Mouse (Mus musculus): ENCODE data around the gene Tbl1x. TPM values are rescaled to one million over a fixed set of nuclear protein-coding genes. Genes with fewer than 3 reads are reported as not detected.

The Tbl1x gene
- polyA plus RNA-seq, 1 experiment from 2014 or later = 53.3 TPM

GRCm38 (mm10) chrX:77617368-77618144, 106.7 kb downstream of the Tbl1x start:
- no peaks in the 10 kb centered on the region for H3K36me3 ChIP-seq (ENCODE audit: control insufficient read depth, insufficient read depth, low read length)
- H3K27ac ChIP-seq (ENCODE audit: low read length) = no peak overlapping the region
- H3K27me3 ChIP-seq (replicated peaks; ENCODE audit: control insufficient read depth, insufficient read depth, low read length) = no peaks in the 10 kb centered on the region
- H3K4me3 ChIP-seq (ENCODE audit: low read length) = no peak overlapping the region
- no peak for ATAC-seq
- H3K4me1 ChIP-seq (ENCODE audit: control insufficient read depth, insufficient read depth, low read length) = no peaks in the 10 kb centered on the region
- H3K4me2 ChIP-seq (ENCODE audit: low read depth, low read length) = no peak overlapping the region
- WGBS = 71% methylated on average over 6 of the region's 6 CpGs
- H3K9me3 ChIP-seq (ENCODE audit: control insufficient read depth, low read length) = no peaks in the 10 kb centered on the region
- no peak overlapping the region for H3K9ac ChIP-seq (ENCODE audit: low read depth, low read length)

GRCm38 (mm10) chrX:77630439-77630838, 119.6 kb downstream of the Tbl1x start:
- H3K36me3 ChIP-seq (ENCODE audit: control insufficient read depth, insufficient read depth, low read length) = no peaks in the 10 kb centered on the region
- no peaks in the 10 kb centered on the region for H3K27me3 ChIP-seq (replicated peaks; ENCODE audit: control insufficient read depth, insufficient read depth, low read length)
- 75% methylated on average over 2 of the region's 2 CpGs for WGBS
- H3K9ac ChIP-seq (ENCODE audit: low read depth, low read length) = no peak overlapping the region
- H3K27ac ChIP-seq (ENCODE audit: low read length) = no peak overlapping the region
- no peaks in the 10 kb centered on the region for H3K4me1 ChIP-seq (ENCODE audit: control insufficient read depth, insufficient read depth, low read length)
- no peak overlapping the region for H3K4me3 ChIP-seq (ENCODE audit: low read length)
- H3K4me2 ChIP-seq (ENCODE audit: low read depth, low read length) = no peak overlapping the region
- no peak for ATAC-seq
- H3K9me3 ChIP-seq (ENCODE audit: control insufficient read depth, low read length) = no peaks in the 10 kb centered on the region

GRCm38 (mm10) chrX:77636499-77636898, 125.7 kb downstream of the Tbl1x start:
- Histone ChIP-seq H3K4me1 (ENCODE audit: control insufficient read depth, insufficient read depth, low read length) (no peaks in the 10 kb centered on the region), H3K4me2 (ENCODE audit: low read depth, low read length) (no peak overlapping the region), H3K27me3 (replicated peaks; ENCODE audit: control insufficient read depth, insufficient read depth, low read length) (no peaks in the 10 kb centered on the region), H3K36me3 (ENCODE audit: control insufficient read depth, insufficient read depth, low read length) (no peaks in the 10 kb centered on the region), H3K27ac (ENCODE audit: low read length) (no peak overlapping the region), H3K9ac (ENCODE audit: low read depth, low read length) (no peak overlapping the region), H3K4me3 (ENCODE audit: low read length) (no peak overlapping the region), H3K9me3 (ENCODE audit: control insufficient read depth, low read length) (no peaks in the 10 kb centered on the region)
- no peak for ATAC-seq
- 56% methylated on average over 3 of the region's 3 CpGs for WGBS

- H3K9ac ChIP-seq (ENCODE audit: low read depth, low read length) = no peak overlapping the region
- no peaks in the 10 kb centered on the region for H3K27me3 ChIP-seq (replicated peaks; ENCODE audit: control insufficient read depth, insufficient read depth, low read length)
- ATAC-seq = peak; percentile 46; the same call in 1 of the 2 replicates
- no peaks in the 10 kb centered on the region for H3K4me1 ChIP-seq (ENCODE audit: control insufficient read depth, insufficient read depth, low read length)
- H3K4me2 ChIP-seq (ENCODE audit: low read depth, low read length) = no peak overlapping the region
- no peaks in the 10 kb centered on the region for H3K9me3 ChIP-seq (ENCODE audit: control insufficient read depth, low read length)
- H3K27ac ChIP-seq (ENCODE audit: low read length) = no peak overlapping the region
- H3K36me3 ChIP-seq (ENCODE audit: control insufficient read depth, insufficient read depth, low read length) = no peaks in the 10 kb centered on the region
- WGBS = 14% methylated on average over 3 of the region's 3 CpGs
- no peak overlapping the region for H3K4me3 ChIP-seq (ENCODE audit: low read length)
Measured at GRCm38 (mm10) chrX:77638076-77638475, 127.3 kb downstream of the Tbl1x start.

- Histone ChIP-seq H3K27me3 (replicated peaks; ENCODE audit: control insufficient read depth, insufficient read depth, low read length) (no peaks in the 10 kb centered on the region), H3K9ac (ENCODE audit: low read depth, low read length) (no peak overlapping the region), H3K36me3 (ENCODE audit: control insufficient read depth, insufficient read depth, low read length) (no peaks in the 10 kb centered on the region), H3K4me1 (ENCODE audit: control insufficient read depth, insufficient read depth, low read length) (no peaks in the 10 kb centered on the region), H3K9me3 (ENCODE audit: control insufficient read depth, low read length) (no peaks in the 10 kb centered on the region), H3K27ac (ENCODE audit: low read length) (no peak overlapping the region), H3K4me3 (ENCODE audit: low read length) (no peak overlapping the region), H3K4me2 (ENCODE audit: low read depth, low read length) (no peak overlapping the region)
- no peak for ATAC-seq
- WGBS = 90% methylated on average over 4 of the region's 4 CpGs
Measured at GRCm38 (mm10) chrX:77640301-77640700, 129.5 kb downstream of the Tbl1x start.

GRCm38 (mm10) chrX:77646164-77646563, 135.4 kb downstream of the Tbl1x start:
- Histone ChIP-seq H3K9ac (ENCODE audit: low read depth, low read length) (no peak overlapping the region), H3K9me3 (ENCODE audit: control insufficient read depth, low read length) (no peaks in the 10 kb centered on the region), H3K4me3 (ENCODE audit: low read length) (no peak overlapping the region), H3K27ac (ENCODE audit: low read length) (no peak overlapping the region), H3K36me3 (ENCODE audit: control insufficient read depth, insufficient read depth, low read length) (no peaks in the 10 kb centered on the region), H3K4me2 (ENCODE audit: low read depth, low read length) (no peak overlapping the region), H3K4me1 (ENCODE audit: control insufficient read depth, insufficient read depth, low read length) (no peaks in the 10 kb centered on the region), H3K27me3 (replicated peaks; ENCODE audit: control insufficient read depth, insufficient read depth, low read length) (no peaks in the 10 kb centered on the region)
- ATAC-seq = no peak
- WGBS = 92% methylated on average over 7 of the region's 7 CpGs

GRCm38 (mm10) chrX:77650246-77650645, 139.4 kb downstream of the Tbl1x start:
- ATAC-seq = no peak

GRCm38 (mm10) chrX:77662030-77662429, 151.2 kb downstream of the Tbl1x start:
- Histone ChIP-seq H3K4me2 (ENCODE audit: low read depth, low read length) (no peak overlapping the region), H3K9me3 (ENCODE audit: control insufficient read depth, low read length) (no peaks in the 10 kb centered on the region), H3K9ac (ENCODE audit: low read depth, low read length) (no peak overlapping the region), H3K27ac (ENCODE audit: low read length) (no peak overlapping the region), H3K4me3 (ENCODE audit: low read length) (no peak overlapping the region), H3K27me3 (replicated peaks; ENCODE audit: control insufficient read depth, insufficient read depth, low read length) (no peaks in the 10 kb centered on the region), H3K36me3 (ENCODE audit: control insufficient read depth, insufficient read depth, low read length) (0 out of 2 replicates have a peak, but pooled peaks cover 3% of the 10 kb centered on the region), H3K4me1 (ENCODE audit: control insufficient read depth, insufficient read depth, low read length) (no peaks in the 10 kb centered on the region)
- ATAC-seq = no peak
- 73% methylated on average over 3 of the region's 3 CpGs for WGBS

More at GRCm38 (mm10) chrX:77650246-77650645, 139.4 kb downstream of the Tbl1x start:
- H3K4me3 ChIP-seq (ENCODE audit: low read length) = no peak overlapping the region
- H3K27ac ChIP-seq (ENCODE audit: low read length) = no peak overlapping the region
- no peak overlapping the region for H3K4me2 ChIP-seq (ENCODE audit: low read depth, low read length)
- H3K4me1 ChIP-seq (ENCODE audit: control insufficient read depth, insufficient read depth, low read length) = no peaks in the 10 kb centered on the region
- 84% methylated on average over 2 of the region's 2 CpGs for WGBS
- no peaks in the 10 kb centered on the region for H3K9me3 ChIP-seq (ENCODE audit: control insufficient read depth, low read length)
- H3K27me3 ChIP-seq (replicated peaks; ENCODE audit: control insufficient read depth, insufficient read depth, low read length) = no peaks in the 10 kb centered on the region
- no peaks in the 10 kb centered on the region; the same call in none of the 2 replicates for H3K36me3 ChIP-seq (ENCODE audit: control insufficient read depth, insufficient read depth, low read length)
- H3K9ac ChIP-seq (ENCODE audit: low read depth, low read length) = no peak overlapping the region

GRCm38 (mm10) chrX:77663276-77663675, 152.5 kb downstream of the Tbl1x start:
- 0 out of 2 replicates have a peak, but pooled peaks cover 3% of the 10 kb centered on the region for H3K36me3 ChIP-seq (ENCODE audit: control insufficient read depth, insufficient read depth, low read length)
- no peaks in the 10 kb centered on the region for H3K4me1 ChIP-seq (ENCODE audit: control insufficient read depth, insufficient read depth, low read length)
- no peak overlapping the region for H3K27ac ChIP-seq (ENCODE audit: low read length)
- ATAC-seq = no peak
- no peak overlapping the region for H3K4me2 ChIP-seq (ENCODE audit: low read depth, low read length)
- H3K9ac ChIP-seq (ENCODE audit: low read depth, low read length) = no peak overlapping the region
- no peak overlapping the region for H3K4me3 ChIP-seq (ENCODE audit: low read length)
- H3K27me3 ChIP-seq (replicated peaks; ENCODE audit: control insufficient read depth, insufficient read depth, low read length) = no peaks in the 10 kb centered on the region
- H3K9me3 ChIP-seq (ENCODE audit: control insufficient read depth, low read length) = no peaks in the 10 kb centered on the region
- 70% methylated on average over 3 of the region's 3 CpGs for WGBS
